In genomic region chr5:110099656-110100580, GRCm38 (mm10) we compare ENCODE assay signal across 8 mouse cellular contexts. TPM values are rescaled to one million over a fixed set of nuclear protein-coding genes. Genes with fewer than 3 reads are reported as not detected.
DNase-seq lines count a peak whose midpoint lies in the region; ATAC-seq and TF ChIP-seq lines count a peak whose summit lies in the region.

TSS of gene Plcxd1 (plus strand) at chr5:110099969.

- peaks cover 28% of the 10 kb centered on the region for H3K36me3 ChIP-seq in hindbrain, embryonic 12.5 days
- peaks cover 26% of the 10 kb centered on the region for H3K36me3 ChIP-seq in limb, embryonic 13.5 days
- peaks cover 20% of the 10 kb centered on the region for H3K36me3 ChIP-seq in stomach, postnatal 0 days (ENCODE audit: control insufficient read depth, insufficient read depth, low read length)

- H3K27ac ChIP-seq in cortical plate, adult 2 months (ENCODE audit: insufficient read depth, low read length) = peak within 1 kb of the TSS; percentile 49; the same call in 1 of the 2 replicates
- no peak within 1 kb of the TSS for H3K27ac ChIP-seq in hindbrain, embryonic 12.5 days
- no peak within 1 kb of the TSS for H3K27ac ChIP-seq in limb, embryonic 13.5 days
- H3K27ac ChIP-seq in stomach, postnatal 0 days (replicated peaks) = peak within 1 kb of the TSS; percentile 45

- peaks cover 18% of the 10 kb centered on the region for H3K27me3 ChIP-seq in hindbrain, embryonic 12.5 days
- peaks cover 12% of the 10 kb centered on the region for H3K27me3 ChIP-seq in limb, embryonic 13.5 days
- no peaks in the 10 kb centered on the region for H3K27me3 ChIP-seq in stomach, postnatal 0 days (ENCODE audit: control insufficient read depth, insufficient read depth, low read length)

- peak within 1 kb of the TSS; percentile 40; the same call in 1 of the 2 replicates for H3K9ac ChIP-seq in hindbrain, embryonic 12.5 days
- H3K9ac ChIP-seq in limb, embryonic 13.5 days = no peak within 1 kb of the TSS
- H3K9ac ChIP-seq in stomach, postnatal 0 days (ENCODE audit: low read length) = no peak within 1 kb of the TSS

- peak; percentile 17 to 60 for DNase-seq in left cerebral cortex, postnatal 10 days (ENCODE audit: extremely low spot score in 1 of 2, low spot score in 2 of 2)
- no peak for DNase-seq in left cerebral cortex, adult 11 months (ENCODE audit: low spot score)
- peak; percentile 24 for DNase-seq in stomach, postnatal 0 days (ENCODE audit: low spot score)
- no peak for DNase-seq in c-Kit-positive CD71-positive TER-119-positive erythroid progenitor cells, embryonic 14.5 days (ENCODE audit: low spot score)
- DNase-seq in cerebellum, postnatal 4 days (ENCODE audit: low spot score in 2 of 2) = no peak

- no peak for TF ChIP-seq POLR2A in cortical plate, adult 2 months (IDR thresholded peaks at IDR 0.05; ENCODE audit: extremely low read depth, insufficient read depth, low read length)

- intact Hi-C loops in left cerebral cortex, postnatal 10 days (cut with DNase I) = loop anchor here (5.0 kb wide), 1 partner anchor 543 kb away; the partner anchor contains the start of gene Crlf2

- peak within 1 kb of the TSS; percentile 57 for H3K4me3 ChIP-seq in cortical plate, adult 2 months (ENCODE audit: insufficient read depth, low read length)
- 0 out of 2 replicates have a peak within 1 kb of the TSS, but pooled peaks have one; percentile 31 for H3K4me3 ChIP-seq in hindbrain, embryonic 12.5 days
- H3K4me3 ChIP-seq in limb, embryonic 13.5 days = peak within 1 kb of the TSS; percentile 42
- no peak within 1 kb of the TSS for H3K4me3 ChIP-seq in stomach, postnatal 0 days (ENCODE audit: low read depth, low read length)

- TF ChIP-seq EP300 in stomach, postnatal 0 days (optimal IDR thresholded peaks at IDR 0.05) = no peak

- ATAC-seq in hindbrain, embryonic 12.5 days (ENCODE audit: low FRiP score) = no peak
- peak; percentile 16; the same call in 1 of the 2 replicates for ATAC-seq in limb, embryonic 13.5 days (ENCODE audit: low FRiP score, low read depth)
- no peak for ATAC-seq in stomach, postnatal 0 days (ENCODE audit: low FRiP score, low TSS enrichment)

- 4% methylated on average over 25 of the region's 25 CpGs for WGBS in hindbrain, embryonic 12.5 days
- 7% methylated on average over 25 of the region's 25 CpGs for WGBS in limb, embryonic 13.5 days
- 10% methylated on average over 25 of the region's 25 CpGs for WGBS in stomach, postnatal 0 days

- H3K4me1 ChIP-seq in cortical plate, adult 2 months (ENCODE audit: control insufficient read depth, insufficient read depth, low read length) = no peaks in the 10 kb centered on the region
- peaks cover 21% of the 10 kb centered on the region for H3K4me1 ChIP-seq in hindbrain, embryonic 12.5 days
- H3K4me1 ChIP-seq in limb, embryonic 13.5 days = peaks cover 15% of the 10 kb centered on the region
- H3K4me1 ChIP-seq in stomach, postnatal 0 days (replicated peaks; ENCODE audit: control insufficient read depth, insufficient read depth) = peaks cover 7% of the 10 kb centered on the region

- no peaks in the 10 kb centered on the region for H3K9me3 ChIP-seq in hindbrain, embryonic 12.5 days (replicated peaks)
- H3K9me3 ChIP-seq in limb, embryonic 13.5 days = no peaks in the 10 kb centered on the region
- 0 out of 2 replicates have a peak, but pooled peaks cover 1% of the 10 kb centered on the region for H3K9me3 ChIP-seq in stomach, postnatal 0 days (ENCODE audit: control insufficient read depth, low read length)

- TF ChIP-seq CTCF in cortical plate, adult 2 months (IDR thresholded peaks at IDR 0.05; ENCODE audit: extremely low read depth, insufficient read depth, low read length) = no peak
- TF ChIP-seq CTCF in stomach, postnatal 0 days (IDR thresholded peaks at IDR 0.05; ENCODE audit: low read depth) = peak; percentile 53

- peak within 1 kb of the TSS; percentile 63 for H3K4me2 ChIP-seq in hindbrain, embryonic 12.5 days (replicated peaks)
- peak within 1 kb of the TSS; percentile 76 for H3K4me2 ChIP-seq in limb, embryonic 13.5 days (replicated peaks)
- peak within 1 kb of the TSS; percentile 59 for H3K4me2 ChIP-seq in stomach, postnatal 0 days (replicated peaks; ENCODE audit: low read depth)

RNA-seq across cellular contexts. Expression of gene Plcxd1, which starts in this region (rescaled TPM):
- total RNA-seq in left cerebral cortex, postnatal 10 days (2021) = 1 to 10 TPM; 5.4 to 7.3 TPM
- 18.6 and 20.3 TPM in 2 replicates for polyA plus RNA-seq in cortical plate, adult 2 months (2012; rRNA removed)
- polyA plus RNA-seq in hindbrain, embryonic 12.5 days (2016; fragmentation: Nextera tagmentation; extraction: Ambion mirVana) = 1.3 and 1.6 TPM in 2 replicates
- polyA plus RNA-seq in limb, embryonic 13.5 days (2015; fragmentation: Nextera tagmentation; extraction: Ambion mirVana) = 1.6 and 1.9 TPM in 2 replicates
- 12.5 and 12.8 TPM in 2 replicates for polyA plus RNA-seq in stomach, postnatal 0 days (2015; fragmentation: Nextera tagmentation; extraction: Ambion mirVana)

Comparison
In these comparisons a context has a peak if more than half of its experiments do, and no peak if none do; other contexts are left out.
1. DNase-seq: peak in left cerebral cortex, postnatal 10 days (2 of 2) and stomach, postnatal 0 days (single experiment); none in left cerebral cortex, adult 11 months (single experiment), c-Kit-positive CD71-positive TER-119-positive erythroid progenitor cells, embryonic 14.5 days (single experiment) and cerebellum, postnatal 4 days (0 of 2).
2. H3K27ac ChIP-seq: peak in cortical plate, adult 2 months (single experiment) and stomach, postnatal 0 days (single experiment); none in hindbrain, embryonic 12.5 days (single experiment) and limb, embryonic 13.5 days (single experiment).
3. Peak in every context shown above with its lines, with median percentiles within 50 percentile points of each other: H3K4me2 ChIP-seq.